Mouse (Mus musculus): Measurements from ENCODE around the gene Wnt9b. TPM values are rescaled to one million over a fixed set of nuclear protein-coding genes. Genes with fewer than 3 reads are reported as not detected.

Gene Wnt9b
- polyA plus RNA-seq, 1 experiment from 2014 or later: 4.8 TPM

Other genes with a start within 250 kb of the Wnt9b start
- gene Lrrc37a, start 245.2 kb downstream of the Wnt9b start, polyA plus RNA-seq (2015; fragmentation: Nextera tagmentation; extraction: Ambion mirVana): not detected in 2 replicates
- not detected in 2 replicates for gene Gm884, start 128.7 kb downstream of the Wnt9b start, polyA plus RNA-seq (2015; fragmentation: Nextera tagmentation; extraction: Ambion mirVana)
- not detected in 2 replicates for gene Lyzl6, start 110.9 kb downstream of the Wnt9b start, polyA plus RNA-seq (2015; fragmentation: Nextera tagmentation; extraction: Ambion mirVana)
- gene Rprml, start 100.3 kb downstream of the Wnt9b start, polyA plus RNA-seq (2015; fragmentation: Nextera tagmentation; extraction: Ambion mirVana): 1.2 and 2.3 TPM in 2 replicates
- gene Gosr2, start 51.9 kb downstream of the Wnt9b start, polyA plus RNA-seq (2015; fragmentation: Nextera tagmentation; extraction: Ambion mirVana): 94.9 and 96.1 TPM in 2 replicates
- 10.0 and 11.7 TPM in 2 replicates for gene Wnt3, start 24.3 kb upstream of the Wnt9b start, polyA plus RNA-seq (2015; fragmentation: Nextera tagmentation; extraction: Ambion mirVana)
- 62.1 and 62.6 TPM in 2 replicates for gene Nsf, start 204.2 kb upstream of the Wnt9b start, polyA plus RNA-seq (2015; fragmentation: Nextera tagmentation; extraction: Ambion mirVana)
- 75.5 and 78.4 TPM in 2 replicates for gene Arf2, start 216.9 kb upstream of the Wnt9b start, polyA plus RNA-seq (2015; fragmentation: Nextera tagmentation; extraction: Ambion mirVana)

Measured in embryonic facial prominence, embryonic 13.5 days (tissue).